Comparison of ENCODE assay signal across 8 mouse cellular contexts in the genomic region with DNA sequence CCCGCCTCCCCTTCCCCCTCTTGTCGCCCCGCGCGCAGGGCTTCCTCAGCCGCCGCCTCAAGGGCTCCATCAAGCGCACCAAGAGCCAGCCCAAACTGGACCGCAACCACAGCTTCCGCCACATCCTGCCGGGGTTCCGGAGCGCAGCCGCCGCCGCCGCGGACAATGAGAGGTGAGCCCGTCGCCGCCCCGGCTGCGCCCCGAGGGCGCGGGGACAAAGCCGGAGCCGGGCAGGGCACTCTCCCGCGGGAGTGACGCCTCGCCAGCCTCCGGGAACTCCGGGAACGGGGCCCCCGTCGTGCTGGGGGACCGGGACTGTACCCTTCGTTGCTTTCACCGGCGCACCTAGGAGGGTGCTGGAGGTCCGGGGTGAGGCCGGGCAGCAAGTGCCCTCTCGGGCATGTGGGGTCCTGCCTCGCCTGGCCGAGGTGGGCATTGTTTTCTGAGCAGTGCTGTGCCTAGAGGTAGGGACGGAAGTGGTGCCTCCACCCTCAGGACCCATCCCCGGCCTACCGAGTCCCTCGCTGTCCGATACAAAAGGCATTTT.
A peak's percentile ranks its signal among the peaks of the same experiment; 100 is the strongest.
DNase-seq lines count a peak whose midpoint lies in the region; ATAC-seq and TF ChIP-seq lines count a peak whose summit lies in the region.

No protein-coding gene starts in this region.

- ATAC-seq in heart, embryonic 11.5 days (replicated peaks; ENCODE audit: insufficient number of reproducible peaks, low FRiP score, low TSS enrichment): peak; percentile 28; the same call in 1 of the 2 replicates
- peak; percentile 60 for ATAC-seq in neural tube, embryonic 13.5 days (ENCODE audit: low read depth)

- peak overlapping the region; percentile 91 for H3K27ac ChIP-seq in cortical plate, adult 2 months (ENCODE audit: insufficient read depth, low read length)
- H3K27ac ChIP-seq in heart, embryonic 11.5 days (ENCODE audit: low read depth, low read length): peak overlapping the region; percentile 55; the same call in 1 of the 2 replicates
- H3K27ac ChIP-seq in neural tube, embryonic 13.5 days (replicated peaks): peak overlapping the region; percentile 95

- peak overlapping the region; percentile 89 for H3K4me2 ChIP-seq in heart, embryonic 11.5 days
- H3K4me2 ChIP-seq in neural tube, embryonic 13.5 days: peak overlapping the region; percentile 94

- no peaks in the 10 kb centered on the region for H3K36me3 ChIP-seq in heart, embryonic 11.5 days (ENCODE audit: control insufficient read depth, insufficient read depth, low read length)
- no peaks in the 10 kb centered on the region for H3K36me3 ChIP-seq in neural tube, embryonic 13.5 days

- H3K9me3 ChIP-seq in heart, embryonic 11.5 days (replicated peaks; ENCODE audit: control insufficient read depth, low read length): no peaks in the 10 kb centered on the region
- H3K9me3 ChIP-seq in neural tube, embryonic 13.5 days: no peaks in the 10 kb centered on the region

- no peak for TF ChIP-seq CTCF in cortical plate, adult 2 months (IDR thresholded peaks at IDR 0.05; ENCODE audit: extremely low read depth, insufficient read depth, low read length)

- H3K9ac ChIP-seq in heart, embryonic 11.5 days (ENCODE audit: low read depth, low read length): peak overlapping the region; percentile 80
- H3K9ac ChIP-seq in neural tube, embryonic 13.5 days: peak overlapping the region; percentile 98

- peak overlapping the region; percentile 93 for H3K4me3 ChIP-seq in cortical plate, adult 2 months (ENCODE audit: insufficient read depth, low read length)
- H3K4me3 ChIP-seq in heart, embryonic 11.5 days (ENCODE audit: low read depth, low read length): peak overlapping the region; percentile 66
- H3K4me3 ChIP-seq in neural tube, embryonic 13.5 days: peak overlapping the region; percentile 97

- TF ChIP-seq POLR2A in cortical plate, adult 2 months (IDR thresholded peaks at IDR 0.05; ENCODE audit: extremely low read depth, insufficient read depth, low read length): no peak

- peaks cover 6% of the 10 kb centered on the region; the same call in 1 of the 2 replicates for H3K4me1 ChIP-seq in cortical plate, adult 2 months (ENCODE audit: control insufficient read depth, insufficient read depth, low read length)
- peaks cover 44% of the 10 kb centered on the region for H3K4me1 ChIP-seq in heart, embryonic 11.5 days (ENCODE audit: control insufficient read depth, insufficient read depth, low read length)
- peaks cover 60% of the 10 kb centered on the region for H3K4me1 ChIP-seq in neural tube, embryonic 13.5 days (replicated peaks)

- WGBS in heart, embryonic 11.5 days (ENCODE audit: insufficient replicate concordance): under 1% methylated on average over 46 of the region's 51 CpGs
- WGBS in neural tube, embryonic 13.5 days: under 1% methylated on average over 45 of the region's 51 CpGs

- H3K27me3 ChIP-seq in heart, embryonic 11.5 days (ENCODE audit: control insufficient read depth, insufficient read depth, low read length): no peaks in the 10 kb centered on the region
- no peaks in the 10 kb centered on the region for H3K27me3 ChIP-seq in neural tube, embryonic 13.5 days

- peak; percentile 67 to 69 for DNase-seq in right cerebral cortex, postnatal 10 days (ENCODE audit: low spot score in 2 of 2)
- no peak for DNase-seq in right cerebral cortex, postnatal 25 days
- DNase-seq in kidney, adult 8-10 months: peak; percentile 57 to 60
- DNase-seq in lung, adult 18-20 months: peak; percentile 75 to 78
- peak; percentile 76 for DNase-seq in thymus, postnatal 25 days
